In the genomic region with DNA sequence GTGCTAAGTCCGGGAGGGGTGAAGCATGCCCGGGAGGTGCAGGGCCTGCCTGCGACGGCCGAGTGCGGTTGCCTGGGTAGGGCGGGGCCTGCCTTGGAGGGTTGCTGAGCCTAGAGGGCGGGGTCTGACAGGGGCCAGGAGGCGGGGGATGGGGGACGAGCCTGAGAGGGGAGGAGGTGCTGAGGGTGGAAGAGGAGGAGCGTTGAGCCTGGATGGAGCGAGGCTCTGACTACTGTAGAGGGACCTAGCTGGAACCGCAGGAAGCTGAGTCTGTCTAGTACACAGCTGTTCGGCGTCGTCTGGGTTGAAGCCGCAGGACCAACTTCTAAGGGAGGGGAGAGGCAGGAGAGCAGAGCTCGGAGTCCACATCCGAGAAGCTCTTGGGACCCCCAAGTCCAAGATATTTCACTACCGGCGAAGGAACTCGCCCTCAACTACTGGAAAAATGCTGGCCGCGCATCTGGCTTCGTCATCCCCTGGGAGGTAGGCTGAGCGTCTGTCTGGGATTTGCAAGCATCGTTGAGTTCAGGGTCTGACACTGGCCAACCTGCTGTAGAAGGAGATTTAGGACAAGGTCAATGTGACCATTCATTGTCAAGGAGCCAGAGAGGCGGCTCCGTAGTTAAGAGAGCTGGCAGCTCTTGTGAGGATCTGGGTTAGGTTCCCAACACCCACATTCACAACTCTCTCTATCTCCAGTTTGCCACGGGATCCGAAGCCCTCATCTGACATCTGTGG, we compare ENCODE assay signal across 1 mouse cellular context.
A peak's percentile ranks its signal among the peaks of the same experiment; 100 is the strongest.
TF ChIP-seq lines count a peak whose summit lies in the region.

TSS of gene Arhgef19 (plus strand) at position 112 of the 738 bp plus-strand sequence.

TF ChIP-seq in MEL, 35 proteins besides CTCF, POLR2A, EP300 and RAD21 (continued from another document):
- TF ChIP-seq HCFC1 (IDR thresholded peaks at IDR 0.05; ENCODE audit: low read depth, low read length), result peak; percentile 18; the same call in 1 of the 2 replicates
- TF ChIP-seq ZNF384 (IDR thresholded peaks at IDR 0.05; ENCODE audit: low read depth, low read length), result no peak
- TF ChIP-seq SIN3A (IDR thresholded peaks at IDR 0.05; ENCODE audit: low read length), result no peak
- no peak for TF ChIP-seq ZKSCAN1 (IDR thresholded peaks at IDR 0.05; ENCODE audit: low read depth, low read length)
- TF ChIP-seq ETS1 (IDR thresholded peaks at IDR 0.05; ENCODE audit: low read depth, low read length), result no peak
- no peak for TF ChIP-seq UBTF (IDR thresholded peaks at IDR 0.05; ENCODE audit: borderline replicate concordance, insufficient read depth, low read depth, low read length)
- TF ChIP-seq ZMIZ1 (IDR thresholded peaks at IDR 0.05; ENCODE audit: low read depth, low read length), result no peak
- TF ChIP-seq CHD2 (IDR thresholded peaks at IDR 0.05; ENCODE audit: low read length), result no peak
TF ChIP-seq in MEL: peak in this region for 5.
